Mouse (Mus musculus): ENCODE measurements around the gene Arf1. TPM values are rescaled to one million over a fixed set of nuclear protein-coding genes. Genes with fewer than 3 reads are reported as not detected.

The Arf1 gene
- total RNA-seq (2023), result 100 to 1,000 TPM; 309 to 327 TPM

DNA sequence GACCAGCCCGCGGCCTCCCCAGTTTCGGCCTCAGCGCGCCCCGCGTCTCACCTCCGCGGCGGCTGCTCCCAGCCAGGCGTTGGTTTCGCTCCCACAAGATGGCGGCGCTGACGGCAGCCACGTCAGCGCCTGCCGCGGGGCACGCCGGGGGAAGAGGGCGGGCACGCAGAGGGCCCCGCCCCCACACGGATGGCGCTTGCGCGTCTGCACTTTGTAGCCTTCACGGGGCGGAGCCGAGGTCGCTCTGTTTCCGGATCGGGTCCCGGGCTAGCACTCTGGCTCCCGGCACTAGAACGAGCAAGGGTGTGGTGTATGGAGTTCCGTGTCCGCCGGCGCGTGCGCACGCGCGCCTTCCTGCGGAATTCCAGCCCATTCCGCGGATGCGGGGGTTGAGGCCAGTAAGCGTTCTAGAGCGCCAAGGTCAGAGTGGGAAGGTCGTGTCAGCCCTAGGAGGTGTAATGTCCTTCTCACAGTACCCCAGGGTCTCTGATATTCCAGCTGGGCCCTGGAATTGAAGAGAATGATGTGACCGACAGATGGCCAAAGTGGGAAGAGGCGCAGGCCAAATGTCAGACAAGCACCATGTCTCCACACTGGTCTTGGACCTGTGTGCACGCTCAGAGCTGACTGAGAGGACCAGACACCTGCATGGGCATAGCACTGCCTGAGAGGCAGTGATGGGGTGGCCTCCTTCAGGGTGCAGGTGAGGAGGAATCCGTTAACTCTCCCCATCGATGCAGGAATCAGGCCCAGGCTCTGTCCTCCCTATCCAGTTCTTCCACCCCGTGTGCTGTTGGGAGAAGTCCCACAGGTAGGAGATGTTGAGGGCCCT is at the start of gene Arf1:
Gene Arf1, minus strand, starts transcription at position 149 of the 832 bp plus-strand sequence.

DNA sequence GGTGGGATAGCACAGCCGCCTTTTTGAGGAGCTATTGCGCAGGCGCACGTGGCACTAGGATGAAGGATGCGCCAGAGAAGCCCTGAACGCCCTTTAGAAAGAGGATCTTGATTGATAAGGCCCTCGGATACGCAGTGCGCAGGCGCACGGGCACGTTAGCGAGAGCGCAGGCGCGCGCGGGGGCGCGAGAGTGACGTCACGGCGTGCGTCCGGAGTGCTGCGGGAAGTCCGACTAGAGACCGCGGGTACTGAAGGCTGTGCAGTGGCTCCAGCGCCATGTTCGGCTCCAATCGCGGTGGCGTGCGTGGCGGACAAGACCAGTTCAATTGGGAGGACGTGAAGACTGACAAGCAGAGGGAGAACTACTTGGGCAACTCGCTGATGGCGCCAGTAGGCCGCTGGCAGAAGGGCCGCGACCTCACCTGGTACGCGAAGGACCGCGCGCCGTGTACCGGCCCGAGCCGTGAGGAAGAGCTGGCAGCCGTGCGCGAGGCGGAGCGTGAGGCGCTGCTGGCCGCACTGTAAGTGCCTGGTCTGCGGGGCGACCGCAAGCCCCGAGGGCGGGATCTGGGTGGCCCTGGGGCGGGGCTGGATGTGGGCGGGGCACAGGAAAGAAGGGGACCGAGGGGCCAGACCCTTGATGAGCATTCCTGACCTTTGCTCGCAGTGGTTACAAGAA is 19.8 kb downstream of the Arf1 start, which contains the start of gene 2310033P09Rik:
Gene 2310033P09Rik, plus strand, starts transcription at position 169 of the 679 bp plus-strand sequence.

DNA sequence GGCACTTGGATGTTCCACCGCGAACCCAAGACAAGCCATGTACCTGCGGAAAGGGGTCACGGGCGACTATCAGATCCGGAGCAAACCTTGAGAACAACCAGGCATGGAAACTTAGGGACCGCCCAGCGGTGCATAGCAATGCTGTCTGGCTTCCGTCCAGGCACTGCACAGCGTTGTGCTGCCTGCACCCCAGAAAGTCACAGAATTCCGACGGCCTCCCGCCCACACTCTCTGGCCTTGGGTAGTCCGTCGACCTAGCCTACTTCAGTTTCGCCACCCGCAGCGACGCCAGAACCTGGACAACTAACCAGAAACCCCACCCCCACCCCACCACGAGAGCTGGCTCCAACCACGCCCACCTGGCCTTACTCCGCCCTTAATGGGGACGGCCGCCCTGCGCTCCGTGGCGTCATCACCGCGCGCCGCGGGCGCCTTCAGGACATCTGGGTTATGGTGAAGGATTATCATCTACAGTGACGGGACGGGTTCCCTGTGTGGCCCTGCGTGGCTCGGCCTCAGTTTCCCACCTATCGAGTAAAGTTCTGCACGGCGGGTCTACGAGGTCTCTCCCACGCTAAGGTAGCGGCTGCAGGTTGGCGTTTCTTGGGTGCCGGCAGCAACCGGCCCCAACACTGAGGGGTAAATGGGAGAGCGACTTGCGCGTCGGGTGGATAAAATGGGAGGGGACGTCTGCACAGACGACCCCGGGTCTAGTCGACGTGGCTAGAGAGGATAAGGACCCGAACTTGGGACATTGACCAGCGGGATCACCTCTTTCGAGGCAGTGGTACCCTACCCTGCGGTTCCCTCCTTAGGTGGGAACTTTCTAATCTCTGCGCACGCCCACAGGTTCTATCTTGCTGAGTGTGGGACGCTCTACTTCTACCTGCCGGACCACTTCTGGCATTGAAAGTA is 25.7 kb downstream of the Arf1 start, which contains the start of gene Mrpl55:
Gene Mrpl55, plus strand, starts transcription at position 406 of the 915 bp plus-strand sequence.

DNA sequence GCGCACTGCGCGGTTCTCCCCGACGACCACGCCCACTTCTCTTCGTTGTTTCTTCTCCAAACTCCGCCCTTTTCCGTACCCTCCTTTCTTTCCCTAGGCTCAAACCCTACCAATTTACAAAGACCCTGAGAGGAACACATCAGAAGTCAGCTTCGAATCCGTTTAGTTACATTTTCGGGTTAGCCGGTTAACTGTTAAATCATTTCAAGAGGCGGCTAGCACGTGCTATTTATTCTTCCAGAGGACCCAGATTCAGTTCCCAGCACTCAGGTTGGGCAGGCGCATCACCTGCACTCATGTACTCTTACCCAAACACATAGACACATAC is 36.0 kb downstream of the Arf1 start, which contains the start of gene Guk1:
Gene Guk1, minus strand, starts transcription at position 154 of the 328 bp plus-strand sequence.

DNA sequence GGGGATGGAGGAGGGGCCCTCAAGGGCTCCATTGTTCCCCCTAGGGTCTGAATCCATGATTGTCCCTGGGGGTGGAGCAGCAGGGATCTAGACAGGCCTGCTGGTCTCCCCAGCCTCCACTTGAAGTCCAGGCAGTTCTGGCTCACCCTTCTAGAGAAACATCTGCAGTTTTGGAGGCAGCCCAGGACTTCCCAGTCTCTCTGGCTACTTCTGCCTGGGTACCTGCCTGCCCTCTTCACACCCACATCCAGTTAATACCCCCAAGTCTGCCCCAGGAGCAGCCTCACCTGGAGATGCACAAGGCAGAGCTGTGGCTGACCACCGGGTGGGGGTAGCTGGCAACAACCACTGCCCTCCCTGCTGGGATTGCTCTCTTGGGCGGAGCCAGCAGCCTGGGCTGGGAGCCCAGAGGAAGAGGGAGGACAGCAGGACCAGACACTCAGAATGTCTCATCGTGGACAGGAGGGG is 45.2 kb downstream of the Arf1 start, which contains the start of gene Gjc2:
Gene Gjc2, minus strand, starts transcription at position 350 of the 468 bp plus-strand sequence.

DNA sequence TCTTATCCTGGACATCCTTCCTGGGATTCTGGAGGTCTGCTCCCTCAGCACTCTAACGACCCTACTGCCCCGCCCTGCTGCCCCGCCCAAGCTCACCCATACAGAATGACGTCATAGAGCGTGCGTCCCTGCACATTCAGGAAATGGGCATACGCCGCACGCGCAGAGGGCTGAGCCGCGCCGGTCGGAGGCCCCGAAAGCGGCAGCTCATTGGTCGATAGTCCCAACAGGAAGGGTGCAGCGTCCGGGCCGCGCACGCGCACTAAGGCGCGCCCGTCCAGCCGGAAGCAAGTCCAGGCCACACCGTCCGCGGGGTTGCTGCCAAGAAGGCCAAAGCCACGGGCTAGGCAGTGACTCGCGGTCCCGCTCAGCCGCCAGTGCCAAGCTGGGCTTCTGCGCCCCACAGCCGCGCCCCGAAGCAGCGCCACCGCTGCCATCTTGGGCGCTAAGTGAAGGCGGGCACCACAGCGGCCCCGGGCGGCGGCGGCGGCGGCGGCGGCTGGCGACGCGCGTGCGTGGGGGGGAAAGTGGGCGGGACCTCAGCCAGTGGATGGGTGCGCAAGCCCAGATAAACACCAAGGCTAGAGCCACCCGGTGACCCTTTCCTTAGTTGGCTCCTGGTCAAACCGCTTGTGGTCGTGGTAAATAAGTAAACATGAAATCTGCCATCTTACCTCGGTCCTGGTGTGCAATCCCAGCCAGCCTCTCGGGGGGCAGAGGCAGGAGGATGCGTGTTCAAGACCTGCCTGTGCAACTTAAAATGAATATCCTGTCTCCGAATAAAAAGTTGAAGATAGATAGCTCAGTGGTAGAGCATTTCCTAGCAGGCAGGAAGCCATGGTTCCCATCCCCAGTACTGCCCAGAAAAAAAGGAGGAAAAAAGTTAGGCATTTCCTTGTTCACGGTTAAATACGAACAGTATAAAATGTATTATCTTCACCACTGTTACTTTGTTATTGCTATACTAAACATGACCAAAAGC is 64.5 kb downstream of the Arf1 start, which contains the start of gene Iba57:
Gene Iba57, minus strand, starts transcription at position 485 of the 982 bp plus-strand sequence.

Other genes with a start within 250 kb of the Arf1 start
- gene Obscn, start 91.9 kb downstream of the Arf1 start, total RNA-seq (2023), result under 1 TPM; 0.02 TPM
- 1 to 10 TPM; 4.8 to 6.6 TPM for gene Iba57, start 64.5 kb downstream of the Arf1 start, total RNA-seq (2023)
- not detected for gene Gjc2, start 45.1 kb downstream of the Arf1 start, total RNA-seq (2023)
- 10 to 100 TPM; 12.1 to 13.2 TPM for gene Guk1, start 36.1 kb downstream of the Arf1 start, total RNA-seq (2023)
- gene Mrpl55, start 25.8 kb downstream of the Arf1 start, total RNA-seq (2023), result 10 to 100 TPM in 1 of 2 experiments, 1 to 10 TPM in 1; 9.3 to 13.5 TPM
- gene 2310033P09Rik, start 19.9 kb downstream of the Arf1 start, total RNA-seq (2023), result 10 to 100 TPM; 14.8 to 16.9 TPM
- gene Wnt3a, start 62.5 kb upstream of the Arf1 start, total RNA-seq (2023), result not detected
- gene Wnt9a, start 78.7 kb upstream of the Arf1 start, total RNA-seq (2023), result not detected
- gene Prss38, start 147.4 kb upstream of the Arf1 start, total RNA-seq (2023), result not detected
- gene Jmjd4, start 221.8 kb upstream of the Arf1 start, total RNA-seq (2023), result 1 to 10 TPM; 1.4 to 2.1 TPM
- gene Snap47, start 222.9 kb upstream of the Arf1 start, total RNA-seq (2023), result 1 to 10 TPM; 3.1 to 3.4 TPM
- gene Zfp867, start 244.2 kb upstream of the Arf1 start, total RNA-seq (2023), result under 1 TPM; 0.35 to 0.47 TPM